In genomic region chr13:111136392-111136791, GRCm38 (mm10) we compare ENCODE assay signal across 19 mouse cellular contexts.
"Had no signal": no experiment of that assay in that cellular context is flagged by ENCODE, and none has a peak within 500 bp of the region (broad histone marks: within the 10 kb centered on the region; RNA-seq: fewer than 3 reads in every experiment).

No protein-coding gene starts in this region.

- H3K27ac ChIP-seq: midbrain, embryonic 10.5 days; midbrain, embryonic 12.5 days; neural tube, embryonic 13.5 days; neural tube, embryonic 15.5 days had no signal

- H3K4me3 ChIP-seq: midbrain, embryonic 10.5 days; midbrain, embryonic 12.5 days; myocyte; neural tube, embryonic 13.5 days; neural tube, embryonic 15.5 days had no signal

- DNase-seq: lung, adult 18-20 months; lung, embryonic 14.5 days; lung, postnatal 10 days; lung, postnatal 4 days; midbrain, embryonic 14.5 days; retina, postnatal 1 day; right cerebral cortex, adult 18-20 months; right cerebral cortex, postnatal 25 days; right cerebral cortex, postnatal 4 days; spleen, adult 18-20 months; thymus, adult 2 months; thymus, postnatal 25 days; thymus, postnatal 4 days had no signal

- ATAC-seq: midbrain, embryonic 16.5 days had no signal
